Mouse (Mus musculus): ENCODE results near the gene Mllt11. TPM values are rescaled to one million over a fixed set of nuclear protein-coding genes. Genes with fewer than 3 reads are reported as not detected.

Gene Mllt11
- polyA plus RNA-seq, 1 experiment from 2014 or later: 17.1 TPM

DNA sequence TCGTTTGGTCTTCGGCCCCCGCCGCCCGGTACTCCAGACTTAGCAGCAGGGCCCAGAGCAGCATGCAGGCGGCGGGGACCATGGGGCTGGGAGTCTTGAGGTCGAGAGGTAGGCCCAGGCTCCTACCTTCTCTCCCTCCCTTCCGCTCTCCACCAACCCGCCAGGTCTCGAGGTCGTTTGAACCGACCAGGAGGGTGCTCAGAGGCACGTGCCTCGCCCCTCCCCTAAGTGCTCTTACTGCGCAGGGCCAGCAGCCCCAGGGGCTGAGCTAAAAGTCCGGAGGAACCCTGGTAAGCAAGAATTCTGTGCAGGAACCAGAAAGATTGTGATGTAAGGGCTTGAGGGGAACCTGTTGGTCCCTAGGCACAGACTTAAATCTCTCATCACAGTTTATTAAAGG lies 8.9 kb upstream of the Mllt11 start:
- Histone ChIP-seq H3K36me3 (peaks cover 31% of the 10 kb centered on the region), H3K4me3 (peak overlapping the region; percentile 7; the same call in 1 of the 2 replicates), H3K9ac (peak overlapping the region; percentile 21), H3K4me2 (replicated peaks) (peak overlapping the region; percentile 46), H3K4me1 (peaks cover 8% of the 10 kb centered on the region; the same call in 1 of the 2 replicates), H3K27ac (no peak overlapping the region), H3K9me3 (no peaks in the 10 kb centered on the region), H3K27me3 (no peaks in the 10 kb centered on the region)
- ATAC-seq (ENCODE audit: low FRiP score, low read depth): 0 out of 2 replicates have a peak, but pooled peaks have one; percentile 8
- 28% methylated on average over 16 of the region's 17 CpGs for WGBS

DNA sequence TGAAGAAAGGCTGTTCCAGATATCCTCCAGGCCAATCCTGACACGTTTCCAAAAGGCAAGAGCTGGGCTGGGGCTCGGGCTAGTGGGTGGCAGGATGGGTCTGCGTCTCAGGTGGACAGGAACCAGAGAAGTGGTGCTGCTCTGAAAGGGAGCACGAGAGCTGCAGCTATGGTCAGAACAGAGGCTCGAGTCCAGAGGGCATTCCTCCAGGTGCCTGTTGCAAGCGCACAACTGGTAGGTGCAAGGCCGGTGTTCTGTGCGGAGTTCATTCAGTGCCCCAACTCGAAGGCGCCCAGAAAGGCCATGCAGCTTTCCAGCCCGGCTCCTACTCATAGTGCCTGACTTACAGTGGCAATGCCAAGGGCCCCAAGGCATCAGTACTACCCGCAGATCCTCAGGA lies 8.0 kb upstream of the Mllt11 start:
- WGBS: 86% methylated on average over 12 of the region's 12 CpGs
- Histone ChIP-seq H3K4me2 (replicated peaks) (no peak overlapping the region), H3K9ac (no peak overlapping the region), H3K36me3 (peaks cover 34% of the 10 kb centered on the region), H3K4me1 (peaks cover 8% of the 10 kb centered on the region; the same call in 1 of the 2 replicates), H3K4me3 (no peak overlapping the region), H3K9me3 (no peaks in the 10 kb centered on the region), H3K27me3 (no peaks in the 10 kb centered on the region), H3K27ac (no peak overlapping the region)
- no peak for ATAC-seq (ENCODE audit: low FRiP score, low read depth)

DNA sequence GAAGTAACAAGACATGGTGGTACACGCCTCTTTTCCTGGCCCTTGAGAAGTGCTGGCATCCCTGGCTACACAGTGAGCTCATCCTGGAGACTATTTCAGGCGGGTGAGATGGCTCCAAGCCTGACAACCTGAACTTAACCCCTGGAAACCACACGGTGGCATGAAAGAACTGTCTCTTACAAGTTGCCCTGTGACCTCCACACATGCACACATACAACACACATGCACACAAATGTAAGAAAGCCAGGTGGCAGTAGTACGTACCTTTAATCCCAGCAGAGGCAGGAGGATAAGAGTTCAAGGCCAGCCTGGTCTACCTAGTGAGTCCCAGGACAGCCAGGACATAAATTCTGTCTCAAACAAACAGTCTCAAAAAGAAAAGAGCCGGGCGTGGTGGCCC lies 7.1 kb upstream of the Mllt11 start:
- Histone ChIP-seq H3K4me3 (no peak overlapping the region), H3K27ac (no peak overlapping the region), H3K9ac (no peak overlapping the region), H3K9me3 (no peaks in the 10 kb centered on the region), H3K27me3 (no peaks in the 10 kb centered on the region), H3K36me3 (peaks cover 44% of the 10 kb centered on the region), H3K4me1 (peaks cover 8% of the 10 kb centered on the region; the same call in 1 of the 2 replicates), H3K4me2 (replicated peaks) (no peak overlapping the region)
- no peak for ATAC-seq (ENCODE audit: low FRiP score, low read depth)
- 86% methylated on average over 6 of the region's 6 CpGs for WGBS

DNA sequence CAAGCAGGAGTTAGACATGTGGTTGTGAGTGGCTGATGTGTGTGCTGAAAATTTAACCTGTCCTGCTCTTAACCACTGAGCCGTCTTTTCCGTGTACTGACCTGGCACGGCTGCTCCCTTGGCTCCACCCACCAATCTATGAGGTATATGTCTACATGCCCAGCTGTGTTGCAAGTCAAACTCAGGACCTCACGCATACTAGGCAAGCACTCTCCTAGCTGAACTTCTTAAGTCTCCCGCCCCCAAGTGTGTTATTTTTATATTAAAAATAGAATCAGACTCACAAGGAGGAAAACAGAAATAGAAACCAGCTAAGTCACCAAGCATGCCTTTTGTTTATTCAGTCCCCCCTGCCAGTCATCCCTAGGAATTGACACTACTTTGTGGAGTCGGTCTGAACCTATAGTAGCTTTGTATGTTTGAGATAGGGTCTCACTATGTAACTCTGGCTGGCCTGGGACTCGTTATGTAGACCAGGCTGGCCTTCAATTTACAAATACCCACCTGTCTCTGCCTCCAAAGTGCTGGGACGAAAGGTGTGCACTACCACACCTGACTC lies 5.6 kb upstream of the Mllt11 start:
- no peak for ATAC-seq (ENCODE audit: low FRiP score, low read depth)
- Histone ChIP-seq H3K36me3 (peaks cover 58% of the 10 kb centered on the region), H3K9me3 (no peaks in the 10 kb centered on the region), H3K27ac (no peak overlapping the region), H3K4me2 (replicated peaks) (no peak overlapping the region), H3K27me3 (no peaks in the 10 kb centered on the region), H3K9ac (no peak overlapping the region), H3K4me1 (peaks cover 8% of the 10 kb centered on the region; the same call in 1 of the 2 replicates), H3K4me3 (no peak overlapping the region)
- WGBS: 91% methylated on average over 8 of the region's 8 CpGs

DNA sequence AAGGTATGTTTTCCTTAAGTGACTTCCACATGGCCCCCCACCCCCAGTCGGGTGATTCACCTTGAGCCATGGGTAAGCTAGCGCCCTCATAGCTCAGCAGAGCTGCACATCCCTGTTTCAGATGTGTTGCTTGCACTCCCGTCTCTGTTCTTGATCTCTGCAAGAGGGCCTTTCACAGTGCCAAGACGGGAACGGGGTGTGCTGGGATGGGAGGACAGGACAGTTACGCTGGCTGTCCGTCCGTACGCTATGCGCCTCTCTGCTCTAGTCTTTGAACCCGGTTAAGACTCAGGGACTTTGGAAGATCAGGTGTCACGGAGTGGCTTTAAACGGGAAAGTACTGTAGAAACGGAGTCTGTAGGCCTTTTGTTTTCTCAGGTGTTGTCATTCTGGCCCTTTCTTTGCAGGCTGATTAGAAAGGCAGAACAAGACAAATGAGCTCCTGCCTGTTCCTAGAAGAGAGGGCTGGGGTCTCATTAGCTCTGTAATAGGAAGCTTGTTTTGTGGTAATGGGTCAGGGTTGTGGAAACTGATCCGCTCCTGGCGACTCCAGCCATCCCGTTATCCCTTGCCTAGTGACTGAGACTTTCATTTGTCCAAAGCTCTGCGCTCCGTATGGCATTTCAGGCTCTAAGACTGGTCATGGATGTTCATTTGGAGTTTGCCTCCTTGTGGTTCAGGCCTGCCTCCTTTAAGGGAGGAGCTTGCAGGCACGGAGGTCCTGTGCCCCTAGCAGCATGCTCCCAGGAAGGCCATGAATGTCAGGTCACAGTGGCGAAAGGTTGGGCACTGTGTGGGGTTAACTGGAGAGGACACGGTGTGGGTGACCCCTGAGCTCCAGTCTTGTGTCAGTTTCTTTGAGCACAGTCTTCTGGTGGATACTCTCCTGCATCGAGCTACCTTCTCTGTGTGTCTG lies 3.7 kb upstream of the Mllt11 start:
- WGBS: 75% methylated on average over 23 of the region's 23 CpGs
- Histone ChIP-seq H3K4me1 (peaks cover 15% of the 10 kb centered on the region), H3K4me2 (replicated peaks) (no peak overlapping the region), H3K27me3 (no peaks in the 10 kb centered on the region), H3K9ac (no peak overlapping the region), H3K27ac (no peak overlapping the region), H3K9me3 (no peaks in the 10 kb centered on the region), H3K36me3 (peaks cover 75% of the 10 kb centered on the region), H3K4me3 (no peak overlapping the region)
- ATAC-seq (ENCODE audit: low FRiP score, low read depth): no peak

DNA sequence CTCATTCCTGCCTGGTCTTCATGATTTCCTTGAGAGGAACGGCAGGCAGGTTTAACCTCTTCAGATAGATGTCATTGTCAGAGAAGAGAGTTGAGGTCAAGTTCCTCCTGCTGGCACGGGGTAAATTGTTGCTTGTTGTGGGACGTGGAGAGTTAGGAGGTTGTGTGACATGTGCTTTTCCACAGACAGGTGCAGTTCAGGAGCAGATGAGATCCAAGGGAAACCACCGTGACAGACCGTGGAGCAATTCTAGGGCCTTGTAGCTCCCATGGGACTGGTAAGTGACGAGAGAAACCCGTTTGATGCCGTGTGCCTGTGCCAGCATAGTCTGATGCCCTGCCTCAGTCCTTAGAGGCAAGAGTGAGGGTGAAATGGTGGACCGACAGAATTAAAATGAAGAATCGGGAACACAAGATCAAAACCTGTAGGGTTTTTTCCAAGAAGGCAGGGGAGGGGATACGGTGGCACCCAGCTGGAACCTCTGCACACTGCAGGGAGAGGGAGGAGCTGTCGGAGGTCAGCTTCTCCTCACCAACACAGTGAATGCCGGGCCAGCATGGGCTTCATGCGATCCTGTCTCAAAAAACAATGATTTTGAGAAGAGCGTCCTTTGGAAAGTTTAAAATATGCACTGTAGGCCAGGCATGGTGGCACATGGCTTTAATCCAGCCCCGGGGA lies 1.5 kb upstream of the Mllt11 start:
- Histone ChIP-seq H3K9me3 (no peaks in the 10 kb centered on the region), H3K27me3 (no peaks in the 10 kb centered on the region), H3K9ac (no peak overlapping the region), H3K4me1 (peaks cover 21% of the 10 kb centered on the region), H3K4me2 (replicated peaks) (no peak overlapping the region), H3K4me3 (no peak overlapping the region), H3K27ac (no peak overlapping the region), H3K36me3 (peaks cover 75% of the 10 kb centered on the region)
- whole genome bisulfite sequencing: 90% methylated on average over 16 of the region's 16 CpGs
- ATAC-seq (ENCODE audit: low FRiP score, low read depth): no peak

DNA sequence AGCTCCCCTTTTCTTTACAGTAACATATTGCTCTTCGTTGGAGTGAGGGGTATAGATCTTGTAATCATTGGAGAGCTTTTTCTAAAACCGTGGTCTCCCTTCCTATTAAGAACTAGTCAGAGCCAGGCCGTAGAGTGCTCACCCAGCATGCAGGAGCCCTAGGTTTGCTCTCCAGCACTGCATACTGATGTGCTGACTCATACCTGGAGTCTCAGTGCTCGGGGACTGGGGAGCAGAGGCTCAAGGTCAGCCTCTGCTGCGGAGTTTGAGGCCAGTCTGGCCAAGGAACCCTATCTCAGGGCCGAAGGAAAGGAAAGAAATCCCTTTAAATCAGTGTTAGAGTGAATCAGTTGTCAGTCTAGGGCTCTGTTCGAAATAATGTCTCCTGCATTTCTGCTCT lies 800 bp upstream of the Mllt11 start:
- Histone ChIP-seq H3K4me3 (no peak overlapping the region), H3K27ac (no peak overlapping the region), H3K27me3 (no peaks in the 10 kb centered on the region), H3K4me1 (peaks cover 21% of the 10 kb centered on the region), H3K9ac (no peak overlapping the region), H3K9me3 (no peaks in the 10 kb centered on the region), H3K4me2 (replicated peaks) (no peak overlapping the region), H3K36me3 (peaks cover 68% of the 10 kb centered on the region)
- 84% methylated on average over 7 of the region's 7 CpGs for WGBS
- no peak for ATAC-seq (ENCODE audit: low FRiP score, low read depth)

DNA sequence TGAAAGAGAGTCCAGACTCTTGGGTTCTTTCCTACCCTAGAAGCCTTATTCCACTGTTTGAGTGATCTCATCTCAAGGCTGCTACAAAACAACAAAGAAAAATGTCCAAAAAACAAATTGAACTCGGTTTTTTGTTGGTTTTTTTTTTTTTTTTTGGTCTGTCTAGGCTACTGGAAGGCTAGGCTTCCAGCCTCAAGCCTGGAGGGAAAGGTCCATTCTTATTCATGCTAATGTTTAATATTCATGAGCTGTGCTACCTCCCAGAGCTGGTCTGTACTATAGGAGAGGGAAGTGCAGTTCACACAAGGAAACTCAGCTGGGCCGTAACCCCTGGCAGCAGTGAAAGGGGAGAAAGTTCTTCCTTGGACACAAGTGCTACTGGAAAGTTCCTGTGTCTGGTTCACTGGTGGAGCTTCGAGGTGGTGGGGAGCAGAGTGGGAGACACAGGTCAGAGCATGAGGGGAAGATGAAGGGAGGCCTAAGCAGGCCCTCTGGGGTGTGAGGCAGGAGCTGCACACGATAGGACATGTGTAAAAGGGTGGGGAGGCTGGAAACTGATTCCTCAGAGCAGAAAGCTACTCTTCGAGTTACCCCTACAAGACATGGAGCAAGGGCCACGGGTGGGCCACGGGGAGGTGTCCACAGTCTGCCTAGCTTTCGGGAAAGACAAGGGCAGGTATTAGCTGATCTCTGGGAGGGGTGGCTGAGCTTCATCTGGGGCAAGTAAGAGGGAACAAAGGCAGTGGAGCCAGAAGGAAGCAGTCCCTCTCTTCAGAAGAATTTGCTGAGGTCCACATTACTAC lies 1.3 kb downstream of the Mllt11 start:
- no peak for ATAC-seq (ENCODE audit: low FRiP score, low read depth)
- Histone ChIP-seq H3K36me3 (peaks cover 50% of the 10 kb centered on the region), H3K27me3 (no peaks in the 10 kb centered on the region)

DNA sequence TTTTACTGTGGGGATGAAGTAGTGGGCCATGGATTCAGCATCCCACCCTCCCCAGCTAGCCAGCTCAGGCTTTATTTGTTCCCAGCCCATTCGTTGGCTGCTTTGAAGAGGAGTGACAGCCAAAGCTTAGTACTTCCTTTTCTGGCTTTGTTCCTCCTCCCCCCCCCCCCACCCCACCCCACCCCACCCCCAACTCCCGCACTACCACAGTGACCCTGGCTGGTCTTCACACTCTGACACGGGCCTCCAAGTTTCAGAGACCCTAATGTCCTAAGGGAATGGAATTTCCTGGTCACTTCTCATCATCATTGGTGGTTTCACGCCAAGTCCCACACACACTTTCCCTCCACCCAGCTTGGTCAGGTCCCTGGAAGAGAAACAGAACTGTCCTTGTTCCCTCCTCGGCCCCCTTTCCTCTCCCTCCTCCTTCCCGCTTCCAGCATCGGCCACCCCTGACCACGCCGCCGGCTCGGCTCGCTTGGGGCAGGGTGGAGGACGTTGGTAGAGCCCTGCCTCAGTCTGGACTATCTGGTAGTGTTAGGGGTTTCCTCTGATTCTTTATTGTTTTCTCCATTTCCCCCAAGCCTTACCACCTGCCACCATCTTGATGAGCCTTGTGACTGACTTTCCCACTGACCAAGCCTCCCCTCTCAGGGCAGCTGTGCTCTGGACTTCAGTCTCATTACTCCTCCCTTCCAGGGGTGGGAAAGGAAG lies 2.0 kb downstream of the Mllt11 start:
- peaks cover 50% of the 10 kb centered on the region for H3K36me3 ChIP-seq
- no peaks in the 10 kb centered on the region for H3K27me3 ChIP-seq
- WGBS: 2% methylated on average over 13 of the region's 13 CpGs
- peak overlapping the region; percentile 96 for H3K27ac ChIP-seq
- peaks cover 37% of the 10 kb centered on the region for H3K4me1 ChIP-seq
- peak overlapping the region; percentile 93 for H3K4me2 ChIP-seq (replicated peaks)
- no peaks in the 10 kb centered on the region for H3K9me3 ChIP-seq
- peak overlapping the region; percentile 85 for H3K4me3 ChIP-seq
- no peak for ATAC-seq (ENCODE audit: low FRiP score, low read depth)
- H3K9ac ChIP-seq: peak overlapping the region; percentile 91

More for the DNA sequence above, 1.3 kb downstream of the Mllt11 start:
- 55% methylated on average over 8 of the region's 8 CpGs for WGBS
- Histone ChIP-seq H3K4me1 (peaks cover 35% of the 10 kb centered on the region), H3K27ac (peak overlapping the region; percentile 96), H3K4me2 (replicated peaks) (peak overlapping the region; percentile 93), H3K9me3 (no peaks in the 10 kb centered on the region), H3K9ac (peak overlapping the region; percentile 91), H3K4me3 (peak overlapping the region; percentile 85)

DNA sequence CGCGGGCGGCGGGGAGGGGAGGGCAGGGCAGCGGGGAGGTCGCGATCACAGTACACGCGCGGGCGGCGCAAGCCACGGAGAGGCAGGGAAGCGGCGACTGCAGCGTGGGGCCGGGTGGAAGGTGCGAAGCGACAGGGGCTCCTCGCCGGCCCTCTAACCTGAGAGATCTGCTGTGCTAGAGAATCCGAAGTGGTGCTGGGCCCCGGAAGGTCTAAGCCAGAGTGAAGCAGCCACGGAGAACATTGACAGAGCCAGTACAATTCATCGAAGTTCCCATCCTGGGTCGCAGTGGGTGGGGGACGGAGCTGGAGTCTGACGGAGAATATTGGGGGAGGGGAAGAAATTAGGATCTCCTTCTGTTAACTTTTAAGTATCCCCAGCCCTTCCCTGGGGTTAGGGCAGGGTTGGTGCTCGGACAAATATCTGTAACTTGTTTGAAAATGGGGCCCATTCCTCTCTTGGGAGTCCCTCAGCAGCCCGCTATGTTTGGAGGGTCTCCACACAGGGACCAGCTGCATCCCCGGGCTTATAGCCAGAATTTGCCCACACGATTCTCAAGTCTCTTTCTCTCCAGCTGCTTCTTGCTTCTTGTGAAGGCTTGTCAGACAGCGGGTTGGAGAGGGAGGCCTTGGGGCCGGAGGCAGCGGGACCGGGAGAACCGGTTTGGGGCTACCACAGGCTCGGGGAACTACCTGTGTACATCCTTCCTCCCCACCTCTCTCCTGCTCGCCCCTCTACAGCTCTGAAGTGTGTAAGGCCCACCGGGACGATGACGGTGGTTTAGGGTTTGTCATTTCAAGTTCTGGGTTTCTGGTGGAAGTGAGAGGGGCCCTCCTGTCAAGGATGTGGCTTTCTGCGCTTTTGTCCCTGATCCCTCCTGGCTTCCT lies 2.8 kb downstream of the Mllt11 start:
- H3K9me3 ChIP-seq: no peaks in the 10 kb centered on the region

More for the DNA sequence above, 2.8 kb downstream of the Mllt11 start:
- WGBS: under 1% methylated on average over 43 of the region's 43 CpGs
- H3K36me3 ChIP-seq: peaks cover 47% of the 10 kb centered on the region
- peak; percentile 2; the same call in 1 of the 2 replicates for ATAC-seq (ENCODE audit: low FRiP score, low read depth)
- H3K4me1 ChIP-seq: peaks cover 41% of the 10 kb centered on the region
- peak overlapping the region; percentile 93 for H3K4me2 ChIP-seq (replicated peaks)
- H3K27me3 ChIP-seq: no peaks in the 10 kb centered on the region
- H3K4me3 ChIP-seq: peak overlapping the region; percentile 85
- H3K9ac ChIP-seq: peak overlapping the region; percentile 91
- H3K27ac ChIP-seq: peak overlapping the region; percentile 96

Data from limb, embryonic 13.5 days (tissue).